In genomic region chr3:118491871-118492270, GRCm38 (mm10) we compare ENCODE assay signal across 28 mouse cellular contexts.
"Had no signal": no experiment of that assay in that cellular context is flagged by ENCODE, and none has a peak within 500 bp of the region (broad histone marks: within the 10 kb centered on the region; RNA-seq: fewer than 3 reads in every experiment).

No protein-coding gene starts in this region.

- ATAC-seq: forebrain, embryonic 13.5 days; forebrain, embryonic 14.5 days; forebrain, embryonic 15.5 days; forebrain, embryonic 16.5 days; forebrain, postnatal 0 days had no signal

- H3K36me3 ChIP-seq: embryonic facial prominence, embryonic 10.5 days; embryonic facial prominence, embryonic 12.5 days; embryonic facial prominence, embryonic 13.5 days; embryonic facial prominence, embryonic 15.5 days; forebrain, embryonic 10.5 days; forebrain, embryonic 12.5 days; forebrain, embryonic 15.5 days had no signal

- H3K4me2 ChIP-seq: embryonic facial prominence, embryonic 12.5 days; embryonic facial prominence, embryonic 13.5 days; embryonic facial prominence, embryonic 15.5 days; forebrain, embryonic 12.5 days; forebrain, embryonic 13.5 days; forebrain, embryonic 15.5 days had no signal

- DNase-seq: cerebellum, adult 8-10 months; cerebellum, adult 9-10 months; cerebellum, adult 9-11 months; cerebellum, postnatal 10 days; cerebellum, postnatal 14 days; cerebellum, postnatal 25 days; cerebellum, postnatal 36 days; embryo, embryonic 11 days; forebrain, postnatal 0 days; gastrocnemius, adult 2 months; gastrocnemius, postnatal 10 days; gastrocnemius, postnatal 14 days; gastrocnemius, postnatal 25 days; gastrocnemius, postnatal 36 days; heart, adult 11 months; heart, adult 18-20 months; heart, adult 2 months had no signal

- H3K4me3 ChIP-seq: embryonic facial prominence, embryonic 10.5 days; embryonic facial prominence, embryonic 12.5 days; embryonic facial prominence, embryonic 13.5 days; embryonic facial prominence, embryonic 15.5 days; erythroblast, embryonic 14.5 days; forebrain, embryonic 10.5 days; forebrain, embryonic 12.5 days; forebrain, embryonic 13.5 days; forebrain, embryonic 15.5 days; gastrocnemius, adult 2 months; heart, adult 2 months had no signal

- H3K27me3 ChIP-seq: embryonic facial prominence, embryonic 12.5 days; embryonic facial prominence, embryonic 13.5 days; embryonic facial prominence, embryonic 15.5 days; forebrain, embryonic 12.5 days; forebrain, embryonic 13.5 days; forebrain, embryonic 15.5 days had no signal

- H3K4me1 ChIP-seq: embryonic facial prominence, embryonic 12.5 days; embryonic facial prominence, embryonic 13.5 days; embryonic facial prominence, embryonic 15.5 days; forebrain, embryonic 12.5 days; forebrain, embryonic 13.5 days; forebrain, embryonic 15.5 days had no signal

- H3K9me3 ChIP-seq: embryonic facial prominence, embryonic 10.5 days; embryonic facial prominence, embryonic 12.5 days; embryonic facial prominence, embryonic 13.5 days; embryonic facial prominence, embryonic 15.5 days; forebrain, embryonic 10.5 days; forebrain, embryonic 12.5 days; forebrain, embryonic 13.5 days; forebrain, embryonic 15.5 days had no signal

- H3K27ac ChIP-seq: embryonic facial prominence, embryonic 10.5 days; embryonic facial prominence, embryonic 12.5 days; embryonic facial prominence, embryonic 13.5 days; embryonic facial prominence, embryonic 15.5 days; forebrain, embryonic 10.5 days; forebrain, embryonic 12.5 days; forebrain, embryonic 13.5 days; forebrain, embryonic 15.5 days; gastrocnemius, adult 2 months; heart, adult 2 months had no signal

- H3K9ac ChIP-seq: embryonic facial prominence, embryonic 12.5 days; embryonic facial prominence, embryonic 13.5 days; embryonic facial prominence, embryonic 15.5 days; forebrain, embryonic 12.5 days; forebrain, embryonic 13.5 days; forebrain, embryonic 15.5 days; forebrain, postnatal 0 days had no signal
